Mouse (Mus musculus) liver, embryonic 14.5 days (tissue): ENCODE measurements around the gene Ace3. TPM values are rescaled to one million over a fixed set of nuclear protein-coding genes. Genes with fewer than 3 reads are reported as not detected.

Experiments used
- ATAC-seq: fragments of 200-750 bp; cut with Nextera tagmentation; 2 replicates; pipeline ENCODE4 v1.8.0; 2017; ENCODE audit warnings: moderate number of reproducible peaks, mild to moderate bottlenecking, moderate library complexity; ENCODE audit not compliant: insufficient read depth
- DNase-seq, 3 experiments: peaks; one replicate each; pipeline ENCODE4 v3.0.0-alpha.2; 2012 to 2013; ENCODE audit warnings: low read depth in 3 of 3, low spot score in 3 of 3
- H3K27ac ChIP-seq: fragments of 300-500 bp; sonication (generic); 2 replicates; pipeline ENCODE4 v1.5.1; 2014; ENCODE audit warnings: moderate library complexity, mild to moderate bottlenecking, control low read depth, inconsistent platforms
- H3K27me3 ChIP-seq: fragments of 300-500 bp; sonication (generic); 2 replicates; pipeline ENCODE4 v1.6.1; 2014; ENCODE audit warnings: mild to moderate bottlenecking, low read length, moderate library complexity; ENCODE audit not compliant: control insufficient read depth, insufficient read depth
- H3K36me3 ChIP-seq: fragments of 300-500 bp; sonication (generic); replicated peaks from 2 replicates; pipeline ENCODE4 v1.6.1; 2014; ENCODE audit warnings: low read depth; ENCODE audit not compliant: control insufficient read depth, insufficient read depth
- H3K4me1 ChIP-seq, 2 experiments: fragments of 200-500 bp in 1 of 2; fragments of 300-500 bp in 1 of 2; sonication (generic) in 1 of 2; replicated peaks; 2 replicates each; pipeline ENCODE4 v1.6.1; 2012 to 2014; ENCODE audit warnings: antibody characterized with exemption in 1 of 2, inconsistent platforms in 1 of 2, low read length in 1 of 2; ENCODE audit not compliant: control insufficient read depth in 2 of 2, insufficient read depth in 2 of 2
- H3K4me2 ChIP-seq: fragments of 300-500 bp; sonication (generic); 2 replicates; pipeline ENCODE4 v1.6.1; 2014; ENCODE audit warnings: low read depth, mild to moderate bottlenecking, control low read depth, moderate library complexity
- H3K4me3 ChIP-seq, 2 experiments: fragments of 200-500 bp in 1 of 2; fragments of 300-500 bp in 1 of 2; sonication (generic) in 1 of 2; 2 replicates each; pipeline ENCODE4 v1.5.1; 2012 to 2014; ENCODE audit warnings: low read depth in 2 of 2, low read length in 2 of 2, mild to moderate bottlenecking in 2 of 2, control low read depth in 1 of 2, inconsistent platforms in 1 of 2, moderate library complexity in 1 of 2; ENCODE audit not compliant: insufficient read depth in 1 of 2
- H3K9ac ChIP-seq: fragments of 300-500 bp; sonication (generic); replicated peaks from 2 replicates; pipeline ENCODE4 v1.6.1; 2014; ENCODE audit warnings: mild to moderate bottlenecking, control low read depth, moderate library complexity
- H3K9me3 ChIP-seq: fragments of 300-500 bp; sonication (generic); 2 replicates; pipeline ENCODE4 v1.6.1; 2016; ENCODE audit warnings: low read length, mixed read lengths; ENCODE audit not compliant: control insufficient read depth
- CTCF ChIP-seq: IDR thresholded peaks from 2 replicates; pipeline ENCODE4 v1.5.1; 2016; ENCODE audit warnings: antibody characterized with exemption, low read depth, control low read depth
- EP300 ChIP-seq: IDR thresholded peaks from 2 replicates; pipeline ENCODE4 v1.6.1; 2016; ENCODE audit warnings: antibody characterized with exemption, low read depth
- WGBS: fragments of 180-500 bp; shearing (Covaris S2); extraction: QIAGEN DNeasy Blood & Tissue Kit; methylation state at CpG from one replicate; pipeline ENCODE4 v1.1.7; 2014; ENCODE audit not compliant: insufficient replicate concordance; 5-methylcytosine and 5-hydroxymethylcytosine counted together
- polyA plus RNA-seq, 2 experiments: library from polyadenylated mRNA; depleted of rRNA in 1 of 2; stranded (reverse) in 1 of 2; unstranded in 1 of 2; fragments of >200 nt; fragmentation: Nextera tagmentation in 1 of 2; extraction: Ambion mirVana in 1 of 2; gene quantifications; 2 replicates each; pipeline versions ENCODE4 v1.2.1 to v1.2.3; 2012 to 2014

Ace3 gene
- polyA plus RNA-seq, 2 experiments, result not detected

DNA sequence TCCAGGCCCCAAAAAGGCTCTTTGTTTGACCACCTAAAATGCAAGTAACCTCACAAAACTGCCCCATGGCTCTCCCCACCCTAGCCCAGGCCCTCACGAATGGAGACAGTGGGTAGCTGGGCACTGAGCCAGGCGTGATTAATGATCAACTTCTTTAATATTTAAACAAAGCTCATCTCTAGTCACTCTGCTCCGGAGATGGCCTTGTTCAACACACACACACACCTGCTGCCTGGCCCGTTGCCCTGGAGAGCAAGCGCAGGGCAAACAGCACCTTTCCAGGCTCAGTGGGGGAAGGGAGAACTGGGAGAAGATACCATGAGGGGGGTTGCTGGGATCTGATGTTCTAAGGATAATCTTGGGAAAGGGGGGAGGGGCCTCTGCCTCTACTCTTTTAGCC, 11.5 kb downstream of the Ace3 start:
- no peak for ATAC-seq
- 47% methylated on average over 5 of the region's 5 CpGs for WGBS
- H3K9ac ChIP-seq, result no peak overlapping the region
- no peaks in the 10 kb centered on the region for H3K36me3 ChIP-seq
- H3K9me3 ChIP-seq, result no peaks in the 10 kb centered on the region
- no peaks in the 10 kb centered on the region for H3K4me1 ChIP-seq
- no peak overlapping the region for H3K4me2 ChIP-seq
- no peak overlapping the region for H3K4me3 ChIP-seq
- no peak overlapping the region for H3K27ac ChIP-seq
- DNase-seq, result peak in 1 of 3 experiments; percentile 27
- peaks cover 23% of the 10 kb centered on the region for H3K27me3 ChIP-seq
- no peak for TF ChIP-seq EP300
- no peak for TF ChIP-seq CTCF

DNA sequence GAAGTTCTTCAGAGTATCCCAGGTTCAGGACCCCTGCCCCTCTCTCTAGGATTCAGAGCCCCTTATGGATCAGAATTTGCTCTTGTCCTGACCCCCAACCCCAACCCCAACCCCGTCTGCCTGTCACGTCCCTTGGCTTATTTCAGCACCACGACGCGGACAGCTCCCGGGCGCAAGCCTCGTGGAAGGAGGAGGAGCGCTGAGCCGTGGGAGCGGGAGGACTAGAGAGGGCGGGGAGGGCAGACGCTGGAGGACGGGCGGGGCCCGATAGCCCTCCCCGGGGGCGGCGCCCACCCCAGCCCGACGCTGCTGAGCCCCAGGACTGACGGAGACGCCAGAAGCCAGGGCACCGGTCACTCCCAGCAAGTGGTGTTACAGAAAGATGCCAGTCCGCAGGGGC, 13.3 kb downstream of the Ace3 start, which contains the start of gene Kcnh6:
Gene Kcnh6, plus strand, starts transcription at position 304 of the 400 bp plus-strand sequence.
- TF ChIP-seq CTCF (no peak), EP300 (no peak)
- DNase-seq, result peak; percentile 32 to 41 (median 41)
- no peaks in the 10 kb centered on the region for H3K9me3 ChIP-seq
- WGBS, result under 1% methylated on average over 25 of the region's 25 CpGs
- no peaks in the 10 kb centered on the region for H3K4me1 ChIP-seq
- H3K27me3 ChIP-seq, result peaks cover 35% of the 10 kb centered on the region
- peak; percentile 28; the same call in 1 of the 2 replicates for ATAC-seq
- peak within 1 kb of the TSS; percentile 38 for H3K4me2 ChIP-seq
- no peak within 1 kb of the TSS for H3K4me3 ChIP-seq
- H3K9ac ChIP-seq, result no peak within 1 kb of the TSS
- H3K36me3 ChIP-seq, result no peaks in the 10 kb centered on the region
- no peak within 1 kb of the TSS for H3K27ac ChIP-seq

DNA sequence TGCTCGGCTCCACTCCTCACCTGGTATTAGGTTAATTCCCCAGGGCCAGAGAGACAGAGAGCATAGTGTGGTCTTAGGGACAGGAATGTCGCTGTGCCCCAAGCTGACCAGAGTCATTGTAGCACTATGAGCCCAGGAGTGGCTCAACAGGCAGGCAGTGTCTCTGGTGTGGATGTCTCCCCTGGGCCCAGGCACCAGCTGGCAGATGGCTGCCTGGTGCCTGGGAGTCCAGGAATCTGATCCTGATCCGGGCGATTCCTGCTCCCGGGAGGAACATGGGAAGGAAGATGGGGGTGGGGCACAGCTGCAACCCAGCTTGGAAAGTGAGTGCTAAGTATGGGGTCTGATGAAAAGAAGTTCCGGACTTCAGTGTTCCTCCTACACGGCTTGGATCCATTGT, 18.2 kb downstream of the Ace3 start:
- no peak overlapping the region for H3K27ac ChIP-seq
- no peak overlapping the region for H3K9ac ChIP-seq
- no peak overlapping the region for H3K4me2 ChIP-seq
- H3K36me3 ChIP-seq, result no peaks in the 10 kb centered on the region
- TF ChIP-seq EP300 (no peak), CTCF (no peak)
- H3K27me3 ChIP-seq, result peaks cover 50% of the 10 kb centered on the region
- DNase-seq (no peak), ATAC-seq (no peak)
- no peak overlapping the region for H3K4me3 ChIP-seq
- WGBS, result 50% methylated on average over 7 of the region's 7 CpGs
- no peaks in the 10 kb centered on the region for H3K9me3 ChIP-seq
- no peaks in the 10 kb centered on the region for H3K4me1 ChIP-seq

DNA sequence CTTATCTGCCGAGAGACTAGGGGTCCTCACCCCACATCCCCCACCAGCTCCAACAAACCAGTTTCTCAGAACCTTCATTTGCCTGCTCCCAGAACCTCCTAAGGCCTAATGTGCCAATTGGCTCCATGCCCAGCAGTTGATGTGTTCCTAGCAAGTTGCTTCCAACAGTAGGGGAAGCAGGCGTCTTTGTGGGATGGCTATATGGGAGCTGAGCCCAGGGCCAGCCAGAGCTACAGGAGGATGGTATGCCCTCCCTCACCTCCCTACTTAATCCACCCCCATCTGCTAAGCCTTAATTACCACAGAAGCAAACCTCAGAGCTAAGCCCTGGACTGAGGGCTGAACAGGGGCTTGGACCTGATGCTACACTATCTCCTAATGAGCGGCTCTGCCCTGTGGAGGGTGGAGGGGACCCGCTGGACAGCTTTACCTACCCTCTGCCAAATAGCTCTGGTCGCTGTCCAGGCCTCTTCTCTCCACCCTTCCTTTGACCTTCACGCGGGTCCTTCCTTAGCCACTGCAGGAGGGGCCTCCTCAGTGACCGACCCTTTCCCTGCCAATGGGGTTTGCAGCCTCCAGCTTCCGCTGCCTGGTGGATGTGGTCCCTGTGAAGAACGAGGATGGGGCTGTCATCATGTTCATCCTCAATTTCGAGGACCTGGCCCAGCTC, 19.2 kb downstream of the Ace3 start:
- DNase-seq (no peak), ATAC-seq (no peak)
- H3K4me1 ChIP-seq, result no peaks in the 10 kb centered on the region
- no peak overlapping the region for H3K9ac ChIP-seq
- H3K9me3 ChIP-seq, result no peaks in the 10 kb centered on the region
- H3K27me3 ChIP-seq, result peaks cover 46% of the 10 kb centered on the region
- 49% methylated on average over 11 of the region's 11 CpGs for WGBS
- no peak overlapping the region for H3K4me3 ChIP-seq
- TF ChIP-seq EP300, result no peak
- no peak for TF ChIP-seq CTCF
- H3K4me2 ChIP-seq, result no peak overlapping the region
- no peak overlapping the region for H3K27ac ChIP-seq
- no peaks in the 10 kb centered on the region for H3K36me3 ChIP-seq

DNA sequence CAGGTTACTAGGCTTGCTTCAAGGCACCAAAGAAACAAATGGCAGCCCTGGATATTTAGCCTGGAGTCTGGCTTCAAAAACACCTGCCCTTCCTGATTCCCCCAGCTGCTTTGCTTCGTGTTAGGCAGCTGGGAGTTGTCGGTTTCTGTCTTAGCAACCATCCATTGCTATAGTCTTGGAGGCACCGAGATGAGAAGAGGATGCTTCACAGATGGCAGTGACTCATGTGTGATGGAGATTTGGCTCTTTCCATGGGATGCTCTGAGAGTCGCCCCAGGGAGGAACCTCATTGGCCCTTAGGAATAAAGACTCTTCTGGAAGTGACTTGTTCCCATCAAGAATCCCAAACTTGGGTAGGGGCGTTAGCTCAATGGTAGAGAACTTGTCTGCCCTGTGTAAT, 22.0 kb downstream of the Ace3 start:
- Histone ChIP-seq H3K4me1 (no peaks in the 10 kb centered on the region), H3K4me2 (no peak overlapping the region), H3K27ac (no peak overlapping the region), H3K4me3 (no peak overlapping the region), H3K9me3 (no peaks in the 10 kb centered on the region), H3K27me3 (peaks cover 56% of the 10 kb centered on the region), H3K9ac (no peak overlapping the region), H3K36me3 (no peaks in the 10 kb centered on the region)
- ATAC-seq (no peak), DNase-seq (no peak)
- no peak for TF ChIP-seq CTCF
- TF ChIP-seq EP300, result no peak
- 57% methylated on average over 5 of the region's 5 CpGs for WGBS
